Mouse (Mus musculus) kidney, postnatal 25 days (tissue): ENCODE measurements around the gene Igfbp7.
A peak's percentile ranks its signal among the peaks of the same experiment; 100 is the strongest.

Source experiments
- DNase-seq, 2 experiments: peaks; one replicate each; pipeline ENCODE4 v3.0.0; 2021; ENCODE audit warnings: mixed read lengths in 2 of 2

Gene Igfbp7

DNA sequence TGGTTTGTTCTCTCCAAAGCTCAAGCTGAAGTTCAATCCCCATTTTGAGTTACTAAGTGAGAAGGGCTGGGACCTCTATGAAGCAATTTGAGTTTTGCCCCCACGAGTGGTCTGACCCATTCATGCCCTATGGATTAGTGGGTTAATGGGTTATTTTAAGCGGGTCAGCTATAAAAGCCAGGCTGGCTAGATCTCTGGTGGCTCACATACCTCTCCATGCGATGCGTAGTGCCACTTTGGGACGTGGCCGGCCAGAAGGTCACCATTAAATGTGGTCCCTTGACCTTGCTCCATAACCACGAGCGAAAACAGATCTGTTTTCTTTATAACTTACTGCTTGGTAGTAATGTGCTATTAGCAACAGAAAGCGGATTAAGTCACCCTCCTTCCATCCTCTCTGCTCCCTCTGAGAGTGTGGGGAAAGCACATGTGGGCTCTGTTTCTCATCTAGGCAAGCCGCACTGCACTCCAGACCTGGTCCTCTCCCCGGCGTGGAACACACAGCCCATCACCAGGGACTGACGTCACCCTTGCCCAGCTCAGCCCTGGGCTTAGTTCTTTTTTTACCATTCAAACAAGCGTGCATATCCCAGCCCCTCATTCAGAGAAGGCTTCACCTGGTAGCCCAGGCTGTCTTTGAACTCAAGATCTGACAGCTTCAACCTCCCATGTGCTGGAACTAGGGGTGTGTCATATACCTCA is 28.3 kb downstream of the Igfbp7 start:
- peak in 1 of 2 experiments; percentile 33 for DNase-seq

DNA sequence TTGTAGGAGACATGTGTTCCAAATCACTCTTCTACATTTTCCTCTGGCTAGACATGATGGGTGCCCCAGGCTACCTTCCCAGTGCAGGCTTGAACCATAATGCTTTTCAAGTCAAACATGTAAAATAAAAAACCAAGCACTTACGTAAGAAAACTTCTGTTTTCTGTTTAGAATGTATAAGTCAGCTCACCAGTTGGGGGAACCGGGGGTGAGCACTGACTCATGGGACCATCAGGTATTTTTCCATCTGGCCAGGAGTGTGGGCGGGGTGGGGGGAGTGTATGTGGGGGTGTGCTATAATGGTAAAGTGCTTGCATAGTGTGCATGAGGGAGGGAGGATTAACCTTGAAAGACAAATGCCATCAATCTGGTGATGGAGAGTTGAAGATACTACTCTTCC is 29.8 kb downstream of the Igfbp7 start:
- DNase-seq = peak; percentile 1 to 19

DNA sequence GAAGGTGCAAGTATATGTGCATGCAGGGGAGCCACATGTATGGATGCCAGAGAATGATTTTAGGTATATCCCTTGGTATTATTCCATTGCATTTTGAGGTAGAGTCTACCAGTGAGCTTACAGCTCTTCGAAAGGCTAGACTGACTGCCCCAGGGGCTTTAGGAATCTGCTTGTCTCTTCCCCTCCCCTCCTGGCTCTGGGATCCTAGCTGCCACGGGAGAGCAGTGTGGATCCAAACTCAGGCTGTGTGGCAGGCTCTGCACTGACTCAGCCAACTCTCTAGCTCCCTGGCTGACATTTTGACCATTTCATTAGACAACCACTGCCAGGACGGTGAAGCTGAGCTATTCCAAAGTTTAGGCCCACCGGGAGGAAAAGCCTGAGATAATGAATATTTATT is 32.3 kb downstream of the Igfbp7 start:
- peak in 1 of 2 experiments; percentile 30 for DNase-seq

DNA sequence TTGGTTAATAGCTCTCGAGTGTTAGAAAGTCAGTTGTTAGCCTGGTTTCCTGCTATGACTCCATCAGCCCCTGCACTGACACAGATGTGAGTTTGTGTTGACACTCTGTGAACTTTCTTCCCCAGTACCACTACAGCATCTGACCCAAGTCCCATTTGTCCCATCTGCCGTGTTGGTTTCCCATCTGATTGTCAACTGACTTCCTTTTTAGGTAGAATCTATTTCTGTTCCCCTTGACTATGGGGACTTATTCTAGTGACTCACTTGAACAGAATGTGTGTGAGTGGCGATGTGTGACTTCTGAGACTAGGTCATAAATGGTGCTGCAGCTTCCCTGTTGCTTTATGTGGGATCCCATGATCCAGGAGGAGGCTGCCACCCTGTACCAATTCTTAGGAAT is 32.9 kb downstream of the Igfbp7 start:
- DNase-seq = no peak

DNA sequence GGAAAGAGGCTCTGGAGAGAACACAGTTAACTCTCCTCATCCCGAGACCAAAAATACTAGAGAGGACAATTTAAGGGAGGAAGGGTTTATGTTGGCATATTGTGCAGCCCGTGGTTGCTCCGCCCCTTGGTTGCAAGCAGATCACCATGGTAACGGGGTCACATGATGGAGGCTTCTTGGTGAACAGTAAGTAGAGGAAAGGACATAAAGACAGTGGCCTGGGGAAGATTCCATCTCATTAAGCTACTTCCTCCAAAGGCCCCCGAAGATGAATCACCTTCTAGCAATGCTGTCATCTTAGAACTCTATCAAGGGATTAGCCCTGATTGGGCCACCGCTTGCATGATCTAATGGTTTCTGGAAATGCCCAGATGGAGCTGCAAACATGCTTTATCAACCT is 35.1 kb downstream of the Igfbp7 start:
- peak; percentile 71 to 73 for DNase-seq

DNA sequence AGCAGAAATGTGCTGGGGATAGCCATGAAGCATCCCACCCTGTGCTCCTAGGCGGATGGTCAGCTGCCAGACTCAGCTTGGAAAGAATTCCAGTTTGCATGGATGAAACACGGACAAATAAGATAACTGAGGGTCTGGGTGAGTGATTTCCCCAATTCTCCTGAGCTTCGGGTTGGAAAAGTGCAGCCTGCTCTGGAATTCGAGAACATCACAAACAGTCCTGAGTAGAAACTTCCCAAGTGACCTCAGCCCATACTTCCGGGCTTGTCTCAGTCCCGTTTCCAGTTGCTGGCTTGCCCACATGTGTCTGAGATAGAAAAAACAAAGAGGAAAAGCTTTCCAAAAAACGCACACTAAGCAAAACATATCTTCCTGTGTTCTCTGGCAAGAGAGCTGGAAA is 35.6 kb downstream of the Igfbp7 start:
- DNase-seq = peak; percentile 16 to 66

DNA sequence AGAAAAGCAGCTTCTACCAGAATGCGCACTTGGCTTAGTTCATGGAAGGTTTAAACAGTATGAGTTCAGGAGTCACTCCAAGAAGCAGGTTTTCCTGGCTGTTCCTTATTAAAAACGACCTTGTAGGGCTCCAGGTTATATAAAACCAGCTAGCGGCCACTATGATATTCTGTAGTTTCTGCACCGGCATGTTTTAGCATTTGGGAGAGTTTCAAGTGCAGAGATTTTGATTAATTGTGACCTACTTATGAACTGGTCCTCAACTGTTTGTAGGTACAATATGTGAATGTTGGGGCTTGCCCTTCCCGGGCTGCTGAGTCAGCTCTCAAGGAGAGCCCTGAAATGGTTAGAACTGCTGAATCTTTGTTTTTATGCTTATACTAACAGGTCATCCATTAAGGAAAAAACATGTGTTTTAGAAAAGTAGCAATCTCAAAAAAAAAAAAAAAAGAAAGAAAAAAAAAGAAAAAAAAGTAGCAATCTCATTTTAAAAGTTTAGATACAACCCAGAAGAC is 37.4 kb downstream of the Igfbp7 start:
- peak in 1 of 2 experiments; percentile 62 for DNase-seq

DNA sequence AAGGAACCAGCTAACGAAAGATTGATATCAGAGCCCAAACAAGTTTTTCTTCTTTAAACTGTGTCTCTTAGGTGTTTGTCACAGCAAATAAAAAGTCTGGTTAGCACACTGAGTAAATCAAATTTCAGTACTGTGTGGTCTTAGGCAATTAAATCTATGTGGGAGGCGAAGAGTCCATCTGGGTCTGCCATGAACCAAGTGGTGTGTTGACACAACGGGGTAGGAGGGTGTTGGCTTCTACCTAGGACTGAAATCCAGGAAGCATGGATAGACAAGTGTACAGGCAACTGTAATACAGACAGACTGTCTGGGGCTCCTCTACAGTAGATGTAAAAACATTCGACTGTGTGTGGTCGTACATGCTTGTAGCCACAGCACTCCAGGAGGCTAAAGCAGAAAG is 38.4 kb downstream of the Igfbp7 start:
- DNase-seq = peak in 1 of 2 experiments; percentile 59

DNA sequence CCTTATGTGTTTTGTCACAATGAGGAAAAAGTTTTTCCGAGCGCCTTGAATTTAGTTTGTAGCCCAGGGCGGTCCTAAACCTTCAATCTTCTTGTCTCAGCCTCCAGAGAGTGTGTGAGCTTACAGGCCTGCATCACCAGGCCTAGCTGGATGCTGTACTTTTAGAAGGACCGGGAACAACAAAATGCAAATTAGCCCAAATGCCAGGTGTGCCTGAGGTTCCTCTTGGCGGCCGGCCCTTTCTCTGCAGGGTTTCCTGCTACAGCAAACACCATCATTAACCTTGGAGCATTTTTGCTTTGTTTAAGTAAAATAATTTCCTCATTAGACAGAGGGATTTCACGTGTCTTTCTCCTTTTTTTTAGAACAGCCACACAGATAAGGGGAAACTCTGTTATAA is 39.6 kb downstream of the Igfbp7 start:
- peak; percentile 62 to 69 for DNase-seq

DNA sequence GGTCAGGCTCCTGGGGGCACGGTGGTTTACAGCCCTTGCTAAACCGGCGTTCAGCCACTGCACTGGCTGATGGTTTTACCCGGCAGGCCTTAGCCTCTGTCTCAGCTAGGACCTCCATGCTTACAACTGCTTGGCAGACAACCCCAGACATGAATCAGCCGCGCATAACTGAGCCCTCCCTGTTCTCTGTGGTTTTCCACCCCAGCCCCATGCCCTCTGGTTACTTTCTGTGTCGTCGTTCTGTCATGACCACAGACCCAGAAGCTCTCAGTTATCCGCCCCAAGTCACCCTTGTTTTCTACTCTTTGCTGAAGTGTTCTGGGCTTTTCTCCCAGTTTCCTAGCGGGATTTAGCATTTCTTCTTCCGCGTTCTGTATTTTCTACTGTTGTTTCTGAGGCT is 40.2 kb downstream of the Igfbp7 start:
- peak in 1 of 2 experiments; percentile 68 for DNase-seq

DNA sequence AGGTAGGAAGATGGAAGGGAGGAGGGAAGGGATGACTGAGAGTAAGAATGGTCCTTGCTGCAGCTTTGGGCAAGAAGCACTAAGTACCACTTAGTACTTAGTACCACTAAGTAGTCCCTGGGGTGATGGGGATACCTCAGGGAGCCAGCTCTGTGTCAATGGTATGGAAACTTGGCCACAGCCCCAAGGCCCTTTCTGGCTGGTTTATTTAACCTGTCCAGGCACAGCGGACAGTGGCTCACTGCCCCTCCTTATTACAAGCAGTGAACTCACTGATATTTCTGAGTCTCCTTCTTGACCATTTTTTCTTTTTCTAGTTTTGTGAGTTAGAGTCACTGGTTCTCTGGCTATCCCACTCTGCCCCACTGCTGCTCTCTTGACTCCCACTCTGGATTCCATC is 40.7 kb downstream of the Igfbp7 start:
- DNase-seq = peak in 1 of 2 experiments; percentile 62

DNA sequence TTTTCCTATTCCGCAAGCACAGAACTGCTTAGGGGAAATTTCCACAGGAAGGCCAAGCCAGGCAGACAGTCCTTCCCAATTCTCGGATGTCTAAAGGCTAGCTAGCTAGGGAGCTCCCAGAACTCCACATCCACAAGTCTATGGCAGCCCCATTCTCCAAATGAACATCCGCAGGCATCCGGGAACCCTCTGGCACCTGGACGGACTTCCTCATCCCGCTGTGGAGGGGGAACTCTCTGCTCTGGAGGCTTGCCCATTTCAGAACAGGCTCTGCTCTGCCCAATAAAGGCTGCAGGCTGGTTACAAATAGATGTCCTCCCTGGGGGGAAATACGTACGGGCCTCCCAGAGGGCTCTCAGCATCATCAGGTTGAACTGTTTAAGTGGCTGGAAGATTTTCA is 41.5 kb downstream of the Igfbp7 start:
- DNase-seq = peak; percentile 53 to 67

DNA sequence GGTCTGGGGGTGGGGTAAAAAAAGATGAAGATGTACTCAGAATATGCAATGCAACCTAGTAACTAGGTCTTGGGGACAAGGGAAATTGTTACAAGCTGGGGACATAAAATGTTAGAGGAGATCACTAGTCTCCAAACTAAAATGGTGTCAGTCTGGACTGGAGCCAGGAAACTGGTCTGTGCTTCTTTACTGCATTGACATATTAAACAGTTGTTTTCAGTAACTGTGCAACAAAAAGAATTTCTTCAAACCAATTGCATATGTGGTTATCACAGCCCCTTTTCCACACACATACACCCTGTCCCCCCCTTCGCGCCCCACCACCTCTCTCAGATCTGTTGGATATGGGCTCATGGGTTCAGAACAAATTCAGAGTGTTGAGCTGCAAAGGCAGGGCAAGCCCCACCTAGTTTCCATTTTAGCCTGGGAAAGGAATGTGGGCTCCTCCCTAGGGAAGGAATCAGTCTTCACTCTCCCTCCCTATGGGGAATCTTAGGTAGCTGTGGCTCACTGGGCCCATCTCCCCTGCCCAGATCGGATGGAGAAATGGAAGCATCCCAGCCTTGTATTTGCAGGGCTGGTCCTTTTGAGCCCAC is 43.3 kb downstream of the Igfbp7 start:
- DNase-seq = peak in 1 of 2 experiments; percentile 51

DNA sequence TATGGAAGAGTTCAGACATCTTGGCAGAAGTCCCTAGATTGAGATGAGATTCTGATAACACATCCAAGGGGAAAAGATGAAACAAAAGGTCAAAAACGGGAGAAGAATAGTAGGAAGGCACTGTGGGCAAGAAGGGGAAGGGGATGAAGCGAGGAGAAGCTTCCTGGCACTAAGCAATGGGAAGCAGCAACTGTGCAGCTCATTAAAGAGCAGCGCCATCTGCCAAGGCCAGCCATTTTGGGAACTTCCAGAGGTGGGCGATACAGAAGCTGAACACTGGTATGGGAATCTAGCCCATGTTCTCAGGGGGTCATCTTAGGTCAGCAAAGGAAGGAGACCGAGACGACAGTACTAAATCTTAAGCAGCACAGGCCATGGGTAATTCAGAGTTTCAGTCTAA is 44.2 kb downstream of the Igfbp7 start:
- no peak for DNase-seq

DNA sequence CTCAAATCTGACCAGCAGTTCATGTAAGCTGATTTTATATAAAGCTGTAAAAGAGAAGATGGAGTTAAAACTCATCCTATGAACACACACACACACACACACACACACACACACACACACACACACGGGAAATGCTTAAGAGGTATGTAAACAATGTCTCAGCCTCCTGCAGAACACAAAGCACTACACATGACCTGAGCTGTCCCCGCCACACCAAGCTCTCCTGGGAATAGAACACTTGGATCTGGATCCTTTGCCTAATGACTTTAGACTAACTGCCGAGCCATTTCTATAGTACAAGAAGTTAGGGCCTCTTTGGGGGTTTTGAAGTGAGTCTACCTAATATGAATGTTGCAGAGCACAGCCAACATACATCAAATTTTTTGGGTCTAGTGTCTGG is 45.7 kb downstream of the Igfbp7 start:
- DNase-seq = no peak

DNA sequence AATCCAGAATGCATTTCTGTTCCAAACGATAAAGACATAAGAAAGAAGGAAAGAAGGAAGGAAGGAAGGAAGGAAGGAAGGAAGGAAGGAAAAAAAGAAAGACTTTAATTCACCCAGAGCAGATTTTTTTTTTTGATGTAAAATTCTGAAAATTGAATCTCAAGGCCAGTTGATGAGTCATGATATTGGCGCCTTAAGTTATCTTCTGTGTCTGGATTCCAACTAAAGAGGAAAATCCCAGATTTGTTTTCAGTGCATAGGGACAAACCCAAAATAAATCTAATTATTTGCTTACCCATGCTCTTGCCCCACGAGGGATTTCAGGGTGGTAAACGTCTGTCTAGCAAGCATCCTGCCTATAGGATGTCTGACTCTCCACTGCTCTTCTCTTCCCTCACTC is 46.8 kb downstream of the Igfbp7 start:
- DNase-seq = no peak

DNA sequence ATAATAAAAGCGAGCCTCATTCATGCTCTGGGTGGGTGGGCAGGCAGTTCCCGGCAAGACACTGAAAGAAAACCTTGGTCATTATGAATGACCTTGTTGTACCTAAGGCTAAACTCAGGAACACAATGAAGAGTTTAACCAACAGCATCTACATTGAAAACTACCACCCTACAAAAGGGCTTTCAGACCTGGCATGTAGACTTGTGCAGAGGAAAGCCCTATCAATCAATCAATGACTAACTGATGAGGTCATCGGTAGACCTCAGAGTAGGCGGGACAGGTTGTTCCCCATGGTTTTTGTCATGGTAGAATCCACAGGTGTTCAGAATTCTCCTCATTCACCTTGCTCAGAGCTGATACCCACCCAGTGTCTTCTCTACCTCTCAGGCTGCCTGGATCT is 47.9 kb downstream of the Igfbp7 start:
- no peak for DNase-seq

DNA sequence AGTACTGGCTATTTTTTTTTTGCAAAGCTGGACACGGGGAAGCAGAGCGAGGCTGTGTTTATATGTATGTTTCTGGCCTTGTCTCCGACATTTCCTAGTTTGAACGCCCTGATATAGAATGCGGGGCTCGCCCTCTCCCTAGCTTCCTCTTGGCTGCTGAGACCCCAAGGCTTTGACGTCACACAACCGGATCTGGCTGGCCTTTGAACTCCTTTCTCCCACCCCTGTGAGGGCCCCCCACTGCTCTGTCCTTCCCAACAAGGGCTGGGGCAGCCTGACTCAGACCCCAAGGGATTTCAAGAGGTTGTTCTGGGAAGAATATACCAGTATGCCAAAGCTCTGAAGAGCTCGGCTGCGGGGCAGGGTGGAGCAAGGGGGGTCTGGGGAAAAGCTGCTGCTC is 49.5 kb downstream of the Igfbp7 start:
- DNase-seq = peak; percentile 50 to 82

DNA sequence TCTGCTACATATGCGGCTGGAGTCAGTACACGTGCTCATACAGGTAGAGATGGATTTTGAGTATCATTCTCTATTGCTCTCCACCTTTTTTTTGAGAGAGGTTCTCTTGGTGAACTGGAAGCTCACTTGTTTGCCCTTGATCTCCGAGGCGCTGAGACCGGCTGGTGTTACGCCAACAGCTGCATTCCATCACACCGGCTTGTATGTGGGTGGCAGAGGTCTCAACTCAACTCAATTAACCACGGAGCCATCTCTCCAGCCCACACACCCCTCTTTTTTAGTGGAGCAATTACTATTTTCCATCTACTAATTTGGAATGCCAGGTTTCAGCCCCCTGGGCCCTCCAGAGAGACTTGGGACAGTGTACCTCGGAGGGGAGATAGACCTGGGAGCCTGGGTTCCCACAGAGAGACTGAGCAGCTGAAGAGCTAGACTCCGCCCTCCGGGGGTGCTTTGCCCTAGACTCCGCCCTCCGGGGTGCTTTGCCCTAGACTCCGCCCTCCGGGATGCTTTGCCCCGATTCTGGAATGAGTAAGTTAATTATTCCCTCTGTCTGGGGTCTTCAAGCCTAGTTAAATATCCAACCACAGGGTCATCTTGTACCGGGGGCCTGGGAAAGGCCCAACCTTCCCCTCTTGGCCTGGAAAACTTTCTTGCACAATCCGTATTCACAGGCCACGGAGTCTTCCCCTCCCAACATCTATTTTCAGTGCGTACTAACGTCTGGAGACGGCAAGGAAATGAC is 50.3 kb downstream of the Igfbp7 start:
- DNase-seq = peak; percentile 89 to 92

DNA sequence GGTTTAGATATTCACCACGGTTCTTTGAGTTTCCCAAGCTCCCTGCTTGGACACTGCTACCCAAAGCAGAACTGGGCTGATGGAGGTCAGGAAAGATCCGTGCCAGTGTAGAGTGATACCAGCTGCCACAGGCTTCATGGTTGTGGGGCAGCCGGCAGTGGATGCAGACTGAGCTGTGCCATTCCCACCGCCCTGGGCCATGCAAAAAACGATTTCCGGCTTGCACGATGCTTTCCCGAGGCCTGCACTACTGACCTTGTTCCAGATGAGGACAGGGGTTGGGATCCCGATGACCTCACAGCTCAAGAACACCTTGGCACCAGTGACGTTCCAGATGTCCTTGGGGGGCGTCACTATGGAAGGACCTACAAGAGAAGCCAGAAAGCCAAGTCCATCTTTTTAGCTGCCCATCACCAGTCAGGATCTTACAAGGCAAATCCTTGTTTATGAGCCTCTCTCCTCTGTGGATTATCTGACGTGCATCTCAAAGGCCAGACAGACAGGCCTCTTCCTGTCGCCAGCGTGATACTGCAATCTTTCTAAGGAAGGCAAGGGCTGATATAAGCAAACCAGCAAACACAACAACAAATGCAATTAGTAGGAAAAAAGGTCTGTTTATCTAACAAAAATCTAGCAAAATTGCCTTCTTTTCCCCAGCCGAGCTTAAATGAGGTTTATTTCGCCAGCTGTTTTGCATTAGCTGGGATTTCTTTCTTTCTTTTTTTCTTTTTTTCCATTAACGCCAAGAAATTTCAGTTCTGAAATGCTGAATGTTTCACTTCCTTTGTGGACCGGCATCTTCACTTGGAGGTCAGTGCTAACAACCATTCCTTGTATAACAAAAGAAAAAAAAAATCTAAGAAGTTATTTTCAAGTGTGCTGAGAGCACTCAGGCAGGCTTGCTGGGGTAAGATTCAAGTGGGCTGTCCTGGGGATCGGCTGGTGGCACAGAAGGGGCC is 52.3 kb downstream of the Igfbp7 start:
- peak; percentile 33 to 57 for DNase-seq

DNA sequence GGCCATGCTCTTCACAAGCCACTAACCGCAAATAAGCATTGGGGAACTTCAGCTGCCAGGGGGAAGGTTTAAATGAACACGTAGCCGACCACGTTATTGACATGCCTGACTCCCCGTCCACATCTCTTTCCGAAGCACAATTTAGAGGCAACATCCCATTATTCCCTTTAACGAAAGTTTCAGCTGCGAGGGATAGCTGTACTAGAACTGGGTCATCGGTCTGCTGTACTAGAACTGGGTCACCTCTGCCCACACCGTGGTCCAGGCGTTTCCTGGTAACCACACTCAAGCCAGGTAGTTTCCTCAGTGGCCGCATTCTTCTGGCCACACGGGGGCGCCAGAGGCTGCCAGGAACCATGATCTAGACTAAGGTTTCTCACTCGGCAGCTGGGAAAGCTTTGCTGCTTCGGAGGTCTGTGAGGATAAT is 53.5 kb downstream of the Igfbp7 start:
- peak; percentile 91 to 94 for DNase-seq

DNA sequence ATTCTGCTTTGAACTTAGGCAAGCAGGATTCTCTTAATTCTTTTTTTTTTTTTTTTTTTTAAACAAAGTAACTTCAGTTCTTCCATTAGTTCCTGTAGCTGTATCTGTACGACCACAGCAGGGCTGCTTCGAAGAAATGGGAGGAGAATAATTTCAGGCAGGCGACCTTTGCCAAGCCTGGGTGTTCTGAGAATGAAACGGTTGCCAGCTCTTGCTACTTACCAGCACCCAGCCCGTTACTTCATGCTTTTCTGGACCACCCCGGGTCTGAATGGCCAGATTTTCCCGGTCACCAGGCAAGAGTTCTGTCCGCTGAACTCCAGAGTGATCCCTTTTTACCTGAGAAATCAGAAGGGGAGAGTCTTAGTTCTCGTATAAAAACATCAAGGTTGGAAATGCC is 56.1 kb downstream of the Igfbp7 start:
- DNase-seq = peak; percentile 50 to 54
